Mouse (Mus musculus): ENCODE measurements around the gene Frmd8. TPM values are rescaled to one million over a fixed set of nuclear protein-coding genes. Genes with fewer than 3 reads are reported as not detected.

Frmd8 gene
- 4.1 TPM for polyA plus RNA-seq (2014; fragmentation: Illumina TruSeq; extraction: RNeasy Lipid Tissue Mini Kit (QIAGEN cat#74804); ENCODE audit: low read depth, low replicate concordance)

GRCm38 (mm10) chr19:5874969-5875480 lies at the start of gene Frmd8:
Gene Frmd8, minus strand, starts transcription at chr19:5875274.

GRCm38 (mm10) chr19:5924713-5925093 lies 49.6 kb upstream of the Frmd8 start, which contains the start of gene Cdc42ep2:
Gene Cdc42ep2, minus strand, starts transcription at chr19:5924816.

GRCm38 (mm10) chr19:5913007-5913719 lies 38.1 kb upstream of the Frmd8 start, which contains the start of gene Dpf2:
Gene Dpf2, minus strand, starts transcription at chr19:5913010.

GRCm38 (mm10) chr19:5894002-5894678 lies 19.1 kb upstream of the Frmd8 start, which contains the start of gene Tigd3:
Gene Tigd3, minus strand, starts transcription at chr19:5894149.

GRCm38 (mm10) chr19:5877618-5878361 lies 2.7 kb upstream of the Frmd8 start, which contains the start of gene Slc25a45:
Gene Slc25a45, plus strand, starts transcription at chr19:5877808.

Other genes with a start within 250 kb of the Frmd8 start
- 2.9 TPM for gene Rela, start 237.8 kb downstream of the Frmd8 start, polyA plus RNA-seq (2014; fragmentation: Illumina TruSeq; extraction: RNeasy Lipid Tissue Mini Kit (QIAGEN cat#74804); ENCODE audit: low read depth, low replicate concordance)
- gene Sipa1, start 211.6 kb downstream of the Frmd8 start, polyA plus RNA-seq (2014; fragmentation: Illumina TruSeq; extraction: RNeasy Lipid Tissue Mini Kit (QIAGEN cat#74804); ENCODE audit: low read depth, low replicate concordance) = 1.3 TPM
- gene Map3k11, start 186.5 kb downstream of the Frmd8 start, polyA plus RNA-seq (2014; fragmentation: Illumina TruSeq; extraction: RNeasy Lipid Tissue Mini Kit (QIAGEN cat#74804); ENCODE audit: low read depth, low replicate concordance) = 2.2 TPM
- 0.70 TPM for gene Pcnx3, start 186.4 kb downstream of the Frmd8 start, polyA plus RNA-seq (2014; fragmentation: Illumina TruSeq; extraction: RNeasy Lipid Tissue Mini Kit (QIAGEN cat#74804); ENCODE audit: low read depth, low replicate concordance)
- gene Kcnk7, start 170.9 kb downstream of the Frmd8 start, polyA plus RNA-seq (2014; fragmentation: Illumina TruSeq; extraction: RNeasy Lipid Tissue Mini Kit (QIAGEN cat#74804); ENCODE audit: low read depth, low replicate concordance) = not detected
- 3.7 TPM for gene Ehbp1l1, start 149.0 kb downstream of the Frmd8 start, polyA plus RNA-seq (2014; fragmentation: Illumina TruSeq; extraction: RNeasy Lipid Tissue Mini Kit (QIAGEN cat#74804); ENCODE audit: low read depth, low replicate concordance)
- not detected for gene Fam89b, start 145.6 kb downstream of the Frmd8 start, polyA plus RNA-seq (2014; fragmentation: Illumina TruSeq; extraction: RNeasy Lipid Tissue Mini Kit (QIAGEN cat#74804); ENCODE audit: low read depth, low replicate concordance)
- gene Ltbp3, start 134.4 kb downstream of the Frmd8 start, polyA plus RNA-seq (2014; fragmentation: Illumina TruSeq; extraction: RNeasy Lipid Tissue Mini Kit (QIAGEN cat#74804); ENCODE audit: low read depth, low replicate concordance) = 17.7 TPM
- 1.6 TPM for gene Scyl1, start 103.9 kb downstream of the Frmd8 start, polyA plus RNA-seq (2014; fragmentation: Illumina TruSeq; extraction: RNeasy Lipid Tissue Mini Kit (QIAGEN cat#74804); ENCODE audit: low read depth, low replicate concordance)
- gene Slc25a45, start 2.5 kb upstream of the Frmd8 start, polyA plus RNA-seq (2014; fragmentation: Illumina TruSeq; extraction: RNeasy Lipid Tissue Mini Kit (QIAGEN cat#74804); ENCODE audit: low read depth, low replicate concordance) = 3.4 TPM
- not detected for gene Tigd3, start 18.9 kb upstream of the Frmd8 start, polyA plus RNA-seq (2014; fragmentation: Illumina TruSeq; extraction: RNeasy Lipid Tissue Mini Kit (QIAGEN cat#74804); ENCODE audit: low read depth, low replicate concordance)
- gene Dpf2, start 37.7 kb upstream of the Frmd8 start, polyA plus RNA-seq (2014; fragmentation: Illumina TruSeq; extraction: RNeasy Lipid Tissue Mini Kit (QIAGEN cat#74804); ENCODE audit: low read depth, low replicate concordance) = 8.1 TPM
- gene Cdc42ep2, start 49.5 kb upstream of the Frmd8 start, polyA plus RNA-seq (2014; fragmentation: Illumina TruSeq; extraction: RNeasy Lipid Tissue Mini Kit (QIAGEN cat#74804); ENCODE audit: low read depth, low replicate concordance) = 1.7 TPM
- 3.7 TPM for gene Pola2, start 88.9 kb upstream of the Frmd8 start, polyA plus RNA-seq (2014; fragmentation: Illumina TruSeq; extraction: RNeasy Lipid Tissue Mini Kit (QIAGEN cat#74804); ENCODE audit: low read depth, low replicate concordance)
- gene Slc22a20, start 110.9 kb upstream of the Frmd8 start, polyA plus RNA-seq (2014; fragmentation: Illumina TruSeq; extraction: RNeasy Lipid Tissue Mini Kit (QIAGEN cat#74804); ENCODE audit: low read depth, low replicate concordance) = not detected
- gene Capn1, start 140.6 kb upstream of the Frmd8 start, polyA plus RNA-seq (2014; fragmentation: Illumina TruSeq; extraction: RNeasy Lipid Tissue Mini Kit (QIAGEN cat#74804); ENCODE audit: low read depth, low replicate concordance) = 2.1 TPM
- 0.82 TPM for gene Syvn1, start 171.3 kb upstream of the Frmd8 start, polyA plus RNA-seq (2014; fragmentation: Illumina TruSeq; extraction: RNeasy Lipid Tissue Mini Kit (QIAGEN cat#74804); ENCODE audit: low read depth, low replicate concordance)
- 39.2 TPM for gene Mrpl49, start 182.5 kb upstream of the Frmd8 start, polyA plus RNA-seq (2014; fragmentation: Illumina TruSeq; extraction: RNeasy Lipid Tissue Mini Kit (QIAGEN cat#74804); ENCODE audit: low read depth, low replicate concordance)
- gene Fau, start 182.6 kb upstream of the Frmd8 start, polyA plus RNA-seq (2014; fragmentation: Illumina TruSeq; extraction: RNeasy Lipid Tissue Mini Kit (QIAGEN cat#74804); ENCODE audit: low read depth, low replicate concordance) = 27.5 TPM
- not detected for gene Znhit2, start 185.9 kb upstream of the Frmd8 start, polyA plus RNA-seq (2014; fragmentation: Illumina TruSeq; extraction: RNeasy Lipid Tissue Mini Kit (QIAGEN cat#74804); ENCODE audit: low read depth, low replicate concordance)
- 2.7 TPM for gene Tm7sf2, start 193.1 kb upstream of the Frmd8 start, polyA plus RNA-seq (2014; fragmentation: Illumina TruSeq; extraction: RNeasy Lipid Tissue Mini Kit (QIAGEN cat#74804); ENCODE audit: low read depth, low replicate concordance)
- gene Vps51, start 202.0 kb upstream of the Frmd8 start, polyA plus RNA-seq (2014; fragmentation: Illumina TruSeq; extraction: RNeasy Lipid Tissue Mini Kit (QIAGEN cat#74804); ENCODE audit: low read depth, low replicate concordance) = 7.1 TPM
- not detected for gene Tmem262, start 204.8 kb upstream of the Frmd8 start, polyA plus RNA-seq (2014; fragmentation: Illumina TruSeq; extraction: RNeasy Lipid Tissue Mini Kit (QIAGEN cat#74804); ENCODE audit: low read depth, low replicate concordance)
- not detected for gene Gm28374, start 207.0 kb upstream of the Frmd8 start, polyA plus RNA-seq (2014; fragmentation: Illumina TruSeq; extraction: RNeasy Lipid Tissue Mini Kit (QIAGEN cat#74804); ENCODE audit: low read depth, low replicate concordance)
- 1.5 TPM for gene Zfpl1, start 209.7 kb upstream of the Frmd8 start, polyA plus RNA-seq (2014; fragmentation: Illumina TruSeq; extraction: RNeasy Lipid Tissue Mini Kit (QIAGEN cat#74804); ENCODE audit: low read depth, low replicate concordance)
- 1.2 TPM for gene Cdca5, start 209.7 kb upstream of the Frmd8 start, polyA plus RNA-seq (2014; fragmentation: Illumina TruSeq; extraction: RNeasy Lipid Tissue Mini Kit (QIAGEN cat#74804); ENCODE audit: low read depth, low replicate concordance)
- gene AC131692.1, start 219.1 kb upstream of the Frmd8 start, polyA plus RNA-seq (2014; fragmentation: Illumina TruSeq; extraction: RNeasy Lipid Tissue Mini Kit (QIAGEN cat#74804); ENCODE audit: low read depth, low replicate concordance) = not detected
- gene Naaladl1, start 230.5 kb upstream of the Frmd8 start, polyA plus RNA-seq (2014; fragmentation: Illumina TruSeq; extraction: RNeasy Lipid Tissue Mini Kit (QIAGEN cat#74804); ENCODE audit: low read depth, low replicate concordance) = not detected
- 0.70 TPM for gene Sac3d1, start 243.4 kb upstream of the Frmd8 start, polyA plus RNA-seq (2014; fragmentation: Illumina TruSeq; extraction: RNeasy Lipid Tissue Mini Kit (QIAGEN cat#74804); ENCODE audit: low read depth, low replicate concordance)

Measured in adrenal gland, adult 10 weeks (tissue).